Mouse (Mus musculus) embryonic facial prominence, embryonic 15.5 days (tissue): ENCODE data around the gene Sbk2. TPM values are rescaled to one million over a fixed set of nuclear protein-coding genes. Genes with fewer than 3 reads are reported as not detected.

ENCODE experiments used
- ATAC-seq: fragments of 200-750 bp; cut with Nextera tagmentation; 2 replicates; pipeline ENCODE4 v1.8.0; 2017; ENCODE audit warnings: low read depth, moderate TSS enrichment; ENCODE audit not compliant: insufficient number of reproducible peaks, low FRiP score, low TSS enrichment
- H3K27ac ChIP-seq: fragments of 300-500 bp; sonication (generic); replicated peaks from 2 replicates; pipeline ENCODE4 v1.5.1; 2015; ENCODE audit warnings: mild to moderate bottlenecking, inconsistent platforms
- H3K27me3 ChIP-seq: fragments of 300-500 bp; sonication (generic); 2 replicates; pipeline ENCODE4 v1.6.1; 2015; ENCODE audit warnings: inconsistent platforms
- H3K36me3 ChIP-seq: fragments of 300-500 bp; sonication (generic); 2 replicates; pipeline ENCODE4 v1.6.1; 2015; ENCODE audit warnings: mild to moderate bottlenecking, inconsistent platforms
- H3K4me1 ChIP-seq: fragments of 300-500 bp; sonication (generic); 2 replicates; pipeline ENCODE4 v1.6.1; 2015; ENCODE audit warnings: inconsistent platforms
- H3K4me2 ChIP-seq: fragments of 300-500 bp; sonication (generic); replicated peaks from 2 replicates; pipeline ENCODE4 v1.6.1; 2015; ENCODE audit warnings: mild to moderate bottlenecking, inconsistent platforms
- H3K4me3 ChIP-seq: fragments of 300-500 bp; sonication (generic); replicated peaks from 2 replicates; pipeline ENCODE4 v1.5.1; 2015; ENCODE audit warnings: mild to moderate bottlenecking, inconsistent platforms
- H3K9ac ChIP-seq: fragments of 300-500 bp; sonication (generic); 2 replicates; pipeline ENCODE4 v1.6.1; 2015; ENCODE audit warnings: inconsistent platforms
- H3K9me3 ChIP-seq: fragments of 300-500 bp; sonication (generic); replicated peaks from 2 replicates; pipeline ENCODE4 v1.6.1; 2016; ENCODE audit warnings: inconsistent platforms
- WGBS: fragments of 180-500 bp; shearing (Covaris S2); methylation state at CpG from one replicate; pipeline ENCODE4 v1.1.7; 2015; 5-methylcytosine and 5-hydroxymethylcytosine counted together
- polyA plus RNA-seq: library from polyadenylated mRNA; unstranded; fragments of >200 nt; fragmentation: Nextera tagmentation; extraction: Ambion mirVana; gene quantifications from 2 replicates; pipeline ENCODE4 v1.2.1, GENCODE M21; 2015

Gene Sbk2
- polyA plus RNA-seq, 1 experiment from 2014 or later: 0.32 TPM

GRCm38 (mm10) chr7:4920976-4921823, 43.0 kb downstream of the Sbk2 start:
- no peak overlapping the region for H3K9ac ChIP-seq
- peaks cover 58% of the 10 kb centered on the region for H3K4me1 ChIP-seq
- 0 out of 2 replicates have a peak overlapping the region, but pooled peaks have one; percentile 17 for H3K27ac ChIP-seq
- H3K36me3 ChIP-seq: peaks cover 41% of the 10 kb centered on the region
- ATAC-seq: no peak
- no peak overlapping the region for H3K4me2 ChIP-seq
- H3K9me3 ChIP-seq: no peaks in the 10 kb centered on the region
- no peak overlapping the region for H3K4me3 ChIP-seq
- 59% methylated on average over 23 of the region's 23 CpGs for WGBS
- no peaks in the 10 kb centered on the region for H3K27me3 ChIP-seq

- Histone ChIP-seq H3K36me3 (peaks cover 41% of the 10 kb centered on the region), H3K27me3 (no peaks in the 10 kb centered on the region), H3K4me3 (no peak overlapping the region), H3K9me3 (no peaks in the 10 kb centered on the region), H3K4me2 (no peak overlapping the region), H3K4me1 (peaks cover 56% of the 10 kb centered on the region), H3K9ac (no peak overlapping the region), H3K27ac (no peak overlapping the region)
- WGBS: 92% methylated on average over 19 of the region's 19 CpGs
- ATAC-seq: no peak
Measured at GRCm38 (mm10) chr7:4920496-4920895, 43.7 kb downstream of the Sbk2 start.

DNA sequence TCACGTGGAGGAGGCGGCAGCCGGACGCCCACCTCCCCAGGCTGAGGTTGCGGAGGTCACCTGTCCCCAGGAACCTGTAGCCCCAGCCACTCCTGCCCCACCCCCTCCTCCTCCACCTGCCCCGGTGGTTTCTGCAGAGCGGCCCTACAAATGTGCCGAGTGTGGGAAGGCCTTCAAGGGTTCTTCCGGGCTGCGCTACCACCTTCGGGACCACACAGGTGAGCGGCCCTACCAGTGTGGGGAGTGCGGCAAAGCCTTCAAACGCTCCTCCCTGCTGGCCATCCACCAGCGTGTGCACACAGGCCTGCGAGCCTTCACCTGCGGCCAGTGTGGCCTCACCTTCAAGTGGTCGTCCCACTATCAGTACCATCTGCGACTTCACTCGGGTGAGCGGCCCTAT, 44.2 kb downstream of the Sbk2 start:
- peaks cover 50% of the 10 kb centered on the region for H3K4me1 ChIP-seq
- 91% methylated on average over 21 of the region's 21 CpGs for WGBS

GRCm38 (mm10) chr7:4919096-4919495, 45.1 kb downstream of the Sbk2 start:
- 91% methylated on average over 21 of the region's 21 CpGs for WGBS
- Histone ChIP-seq H3K4me2 (no peak overlapping the region), H3K9me3 (no peaks in the 10 kb centered on the region), H3K36me3 (peaks cover 41% of the 10 kb centered on the region), H3K4me3 (no peak overlapping the region), H3K27me3 (no peaks in the 10 kb centered on the region), H3K9ac (no peak overlapping the region), H3K27ac (no peak overlapping the region), H3K4me1 (peaks cover 47% of the 10 kb centered on the region)
- ATAC-seq: no peak

More for the DNA sequence above, 44.2 kb downstream of the Sbk2 start:
- no peak overlapping the region for H3K27ac ChIP-seq
- no peak overlapping the region for H3K9ac ChIP-seq
- H3K9me3 ChIP-seq: no peaks in the 10 kb centered on the region
- no peak overlapping the region for H3K4me3 ChIP-seq
- H3K36me3 ChIP-seq: peaks cover 41% of the 10 kb centered on the region
- no peak overlapping the region for H3K4me2 ChIP-seq
- ATAC-seq: no peak
- H3K27me3 ChIP-seq: no peaks in the 10 kb centered on the region

DNA sequence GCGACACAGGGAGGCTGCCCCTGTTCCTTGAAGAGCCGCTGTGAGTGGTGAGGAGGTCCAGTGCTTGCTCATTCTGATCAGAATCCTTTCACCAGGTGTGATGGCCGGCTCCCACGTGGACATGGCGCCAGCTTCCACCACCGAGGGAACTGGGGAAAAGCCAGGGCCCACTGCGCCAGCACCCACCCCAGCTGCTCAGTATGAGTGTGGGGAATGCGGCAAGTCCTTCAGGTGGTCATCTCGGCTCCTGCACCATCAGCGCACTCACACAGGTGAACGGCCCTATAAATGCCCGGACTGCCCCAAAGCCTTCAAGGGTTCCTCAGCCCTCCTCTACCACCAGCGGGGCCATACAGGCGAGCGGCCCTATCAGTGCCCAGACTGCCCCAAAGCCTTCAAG, 45.5 kb downstream of the Sbk2 start:
- Histone ChIP-seq H3K27ac (no peak overlapping the region), H3K4me2 (no peak overlapping the region), H3K27me3 (no peaks in the 10 kb centered on the region), H3K36me3 (peaks cover 41% of the 10 kb centered on the region), H3K9me3 (no peaks in the 10 kb centered on the region), H3K4me3 (no peak overlapping the region), H3K4me1 (peaks cover 44% of the 10 kb centered on the region), H3K9ac (no peak overlapping the region)
- 92% methylated on average over 15 of the region's 15 CpGs for WGBS
- ATAC-seq: no peak

DNA sequence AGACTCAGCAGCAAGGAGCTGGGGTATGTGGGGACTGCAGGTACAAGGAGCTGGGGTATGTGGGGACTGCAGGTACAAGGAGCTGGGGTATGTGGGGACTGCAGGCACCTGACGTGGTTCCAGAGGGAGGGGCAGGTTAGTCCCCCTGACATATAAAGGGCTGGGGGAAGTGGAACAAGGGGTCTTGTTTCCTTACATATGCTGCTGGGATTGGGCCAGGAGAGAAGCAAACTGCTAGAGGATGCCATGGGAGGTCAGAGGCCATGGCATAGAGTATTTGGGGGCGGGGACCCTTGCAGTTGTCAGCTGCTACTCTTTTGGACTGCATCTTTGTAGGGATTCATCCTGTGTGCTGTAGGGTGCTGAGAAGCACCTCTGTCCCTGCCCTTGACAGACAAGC, 46.7 kb downstream of the Sbk2 start:
- peaks cover 41% of the 10 kb centered on the region for H3K36me3 ChIP-seq
- H3K27me3 ChIP-seq: no peaks in the 10 kb centered on the region
- no peak for ATAC-seq
- H3K9ac ChIP-seq: no peak overlapping the region
- no peaks in the 10 kb centered on the region for H3K9me3 ChIP-seq
- H3K27ac ChIP-seq: no peak overlapping the region
- peaks cover 32% of the 10 kb centered on the region for H3K4me1 ChIP-seq
- no peak overlapping the region for H3K4me3 ChIP-seq
- 98% methylated on average over 2 of the region's 2 CpGs for WGBS
- H3K4me2 ChIP-seq: no peak overlapping the region

DNA sequence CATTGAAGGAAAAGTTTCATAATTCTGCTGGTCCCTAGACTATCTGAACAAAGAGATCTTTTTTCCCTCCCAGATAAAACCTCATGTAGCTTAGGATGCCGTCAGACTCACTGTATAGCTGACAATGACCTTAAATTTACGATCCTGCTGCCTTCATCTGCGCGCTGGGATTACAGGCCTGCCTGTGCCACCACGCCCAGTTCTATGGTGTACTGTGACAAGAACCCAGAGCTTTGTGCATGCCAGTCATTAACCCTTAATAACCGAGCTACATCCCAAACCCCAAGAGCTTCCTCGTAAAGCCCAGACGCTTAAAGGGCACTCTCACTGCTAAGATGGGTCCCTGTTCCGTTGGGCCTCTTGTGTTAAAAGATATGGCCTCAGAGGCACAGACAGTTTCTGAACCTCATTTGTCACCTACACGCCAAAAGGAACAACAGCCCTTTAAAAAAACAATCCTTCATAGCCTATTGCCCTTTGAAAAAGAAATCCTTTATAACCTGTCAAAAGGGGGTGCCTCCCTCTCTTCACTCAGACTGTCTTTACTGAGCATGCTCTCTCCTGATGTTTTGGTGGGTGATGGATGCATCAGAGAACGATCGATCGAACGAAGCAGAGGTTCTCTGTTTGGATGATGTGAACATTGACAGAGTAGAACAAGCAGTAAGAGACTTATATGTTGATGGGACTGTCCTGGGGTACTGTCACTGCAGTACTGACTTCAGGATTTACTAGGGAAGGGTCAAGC, 48.4 kb downstream of the Sbk2 start:
- peak; percentile 11; the same call in 1 of the 2 replicates for ATAC-seq
- H3K36me3 ChIP-seq: peaks cover 37% of the 10 kb centered on the region
- peak overlapping the region; percentile 99 for H3K27ac ChIP-seq
- H3K27me3 ChIP-seq: no peaks in the 10 kb centered on the region
- 11% methylated on average over 14 of the region's 14 CpGs for WGBS
- H3K9me3 ChIP-seq: no peaks in the 10 kb centered on the region
- H3K4me2 ChIP-seq: peak overlapping the region; percentile 84
- peak overlapping the region; percentile 76 for H3K4me3 ChIP-seq
- H3K4me1 ChIP-seq: peaks cover 22% of the 10 kb centered on the region
- peak overlapping the region; percentile 57 for H3K9ac ChIP-seq

- H3K27ac ChIP-seq: peak within 1 kb of the TSS; percentile 99
Measured at GRCm38 (mm10) chr7:4915007-4915665, 49.1 kb downstream of the Sbk2 start, which contains the start of gene Zfp628. Gene Zfp628 (plus strand): TSS chr7:4915217.

DNA sequence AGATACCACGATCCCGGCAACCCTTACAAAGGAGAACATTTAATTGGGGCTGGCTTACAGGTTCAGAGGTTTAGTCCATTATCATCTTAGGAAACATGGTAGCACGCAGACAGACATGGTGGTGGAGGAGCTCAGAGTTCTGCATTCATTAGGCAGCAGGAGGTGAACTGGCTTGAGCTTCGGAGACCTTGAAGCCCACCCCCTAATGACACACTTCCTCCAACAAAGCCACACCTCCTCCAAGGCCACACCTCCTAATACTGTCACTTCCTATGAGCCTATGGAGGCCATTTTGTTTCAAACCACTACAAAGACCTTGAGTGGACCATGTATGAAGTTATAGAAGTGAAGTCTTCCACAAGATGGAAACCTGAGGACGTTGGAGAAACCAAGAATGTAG, 52.0 kb downstream of the Sbk2 start:
- ATAC-seq: no peak
- Histone ChIP-seq H3K4me1 (peaks cover 21% of the 10 kb centered on the region), H3K27me3 (no peaks in the 10 kb centered on the region), H3K9me3 (no peaks in the 10 kb centered on the region), H3K4me2 (no peak overlapping the region), H3K9ac (no peak overlapping the region), H3K36me3 (peaks cover 3% of the 10 kb centered on the region; the same call in 1 of the 2 replicates), H3K27ac (no peak overlapping the region), H3K4me3 (no peak overlapping the region)
- 61% methylated on average over 5 of the region's 5 CpGs for WGBS

More at GRCm38 (mm10) chr7:4915007-4915665, 49.1 kb downstream of the Sbk2 start, which contains the start of gene Zfp628:
- ATAC-seq: peak; percentile 87
- H3K9ac ChIP-seq: peak within 1 kb of the TSS; percentile 59
- peaks cover 30% of the 10 kb centered on the region for H3K36me3 ChIP-seq
- WGBS: 0% methylated on average over 52 of the region's 56 CpGs
- H3K4me1 ChIP-seq: peaks cover 22% of the 10 kb centered on the region
- no peaks in the 10 kb centered on the region for H3K9me3 ChIP-seq
- peak within 1 kb of the TSS; percentile 76 for H3K4me3 ChIP-seq
- no peaks in the 10 kb centered on the region for H3K27me3 ChIP-seq
- H3K4me2 ChIP-seq: peak within 1 kb of the TSS; percentile 84

- 27% methylated on average over 9 of the region's 9 CpGs for WGBS
- no peak overlapping the region for H3K4me2 ChIP-seq
- no peak for ATAC-seq
- no peaks in the 10 kb centered on the region for H3K27me3 ChIP-seq
- no peak overlapping the region for H3K27ac ChIP-seq
- H3K4me1 ChIP-seq: peaks cover 14% of the 10 kb centered on the region
- no peaks in the 10 kb centered on the region for H3K36me3 ChIP-seq
- H3K9me3 ChIP-seq: no peaks in the 10 kb centered on the region
- H3K9ac ChIP-seq: no peak overlapping the region
- no peak overlapping the region for H3K4me3 ChIP-seq
Measured at GRCm38 (mm10) chr7:4911561-4911960, 52.6 kb downstream of the Sbk2 start.

DNA sequence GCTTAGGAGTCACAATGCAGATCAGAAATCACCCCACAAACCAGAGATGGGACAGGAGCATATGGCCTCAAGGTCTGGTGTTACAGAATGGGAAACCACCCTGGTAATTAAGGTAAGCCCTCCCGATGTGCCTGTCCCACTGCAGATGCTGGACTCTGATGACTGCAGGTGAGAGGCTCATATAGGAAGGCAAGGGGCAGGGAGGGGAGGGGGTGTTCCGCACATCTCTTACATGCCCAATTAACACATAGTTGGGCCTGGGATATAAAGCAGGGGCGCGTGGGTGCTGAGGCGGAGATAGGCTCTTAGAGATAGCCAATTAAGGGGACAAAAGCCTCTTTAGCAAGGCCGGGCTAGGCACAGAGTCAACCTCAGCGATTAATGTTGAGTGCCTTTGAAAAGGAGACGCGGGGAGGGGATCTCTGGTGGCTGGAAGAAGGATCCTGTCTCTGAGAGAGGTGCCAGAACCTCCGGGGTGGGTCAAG, 57.7 kb downstream of the Sbk2 start, which contains the start of gene Gm36210:
Gene Gm36210, minus strand, starts transcription at position 51 of the 485 bp plus-strand sequence.
- H3K36me3 ChIP-seq: no peaks in the 10 kb centered on the region
- H3K27ac ChIP-seq: no peak within 1 kb of the TSS
- no peaks in the 10 kb centered on the region for H3K4me1 ChIP-seq
- no peak for ATAC-seq
- no peak within 1 kb of the TSS for H3K4me2 ChIP-seq
- H3K9me3 ChIP-seq: no peaks in the 10 kb centered on the region
- peak within 1 kb of the TSS; percentile 1; the same call in 1 of the 2 replicates for H3K9ac ChIP-seq
- no peaks in the 10 kb centered on the region for H3K27me3 ChIP-seq
- no peak within 1 kb of the TSS for H3K4me3 ChIP-seq
- 64% methylated on average over 10 of the region's 10 CpGs for WGBS
